Mouse (Mus musculus) heart, adult 2 months (tissue): ENCODE measurements around the gene Mfap4.

Experiments used
- CTCF ChIP-seq: fragments of 200-600 bp; IDR thresholded peaks from 2 replicates; pipeline ENCODE4 v1.8.1; 2022; ENCODE audit warnings: antibody characterized with exemption, mild to moderate bottlenecking, moderate library complexity
- EP300 ChIP-seq: fragments of 200-500 bp; IDR thresholded peaks from 2 replicates; pipeline ENCODE4 v1.6.1; 2011; ENCODE audit warnings: low read depth, low read length, control low read depth; ENCODE audit not compliant: insufficient read depth
- POLR2A ChIP-seq: fragments of 200-500 bp; IDR thresholded peaks from 2 replicates; pipeline ENCODE4 v1.6.1; 2011; ENCODE audit warnings: mild to moderate bottlenecking, low read depth, low read length, control low read depth; ENCODE audit not compliant: insufficient read depth

GRCm38 (mm10) chr11:61536952-61537351, 51.7 kb downstream of the Mfap4 start:
- TF ChIP-seq CTCF = no peak
- no peak for TF ChIP-seq POLR2A
- TF ChIP-seq EP300 = no peak
